Mouse (Mus musculus) C2C12 (cell line): ENCODE measurements at regions not wholly inside any gene's neighbourhood (a gene's known extent, or its start where the extent isn't known, plus 50 kb on each side); places are given as distances from the start of the nearest gene placed in this dataset.

ENCODE experiments used
- H3K27me3 ChIP-seq: one replicate; pipeline ENCODE4 v1.6.1; 2011; ENCODE audit not compliant: control insufficient read depth, insufficient read depth, insufficient read length
- H3K36me3 ChIP-seq: one replicate; pipeline ENCODE4 v1.6.1; 2011; ENCODE audit not compliant: control insufficient read depth, insufficient read depth
- H3K4me3 ChIP-seq: one replicate; pipeline ENCODE4 v1.5.1; 2011; ENCODE audit warnings: mild to moderate bottlenecking, control low read depth; ENCODE audit not compliant: poor library complexity, insufficient read depth, severe bottlenecking
- H3K79me2 ChIP-seq: one replicate; pipeline ENCODE4 v1.6.1; 2011; ENCODE audit not compliant: control insufficient read depth, insufficient read depth
- H3K79me3 ChIP-seq: one replicate; pipeline ENCODE4 v1.6.1; 2011; ENCODE audit warnings: low read depth, control low read depth
- H3ac ChIP-seq: one replicate; pipeline ENCODE3; 2011; ENCODE audit warnings: low read depth; ENCODE audit not compliant: control insufficient read depth, insufficient read length
- CEBPB ChIP-seq: IDR thresholded peaks from one replicate; pipeline ENCODE4 v1.6.1; 2011; ENCODE audit warnings: low read depth, mild to moderate bottlenecking, control low read depth, moderate library complexity
- CTCF ChIP-seq: IDR thresholded peaks from one replicate; pipeline ENCODE4 v1.5.1; 2011; ENCODE audit not compliant: control insufficient read depth, insufficient read depth, insufficient read length
- FOSL1 ChIP-seq: IDR thresholded peaks from one replicate; pipeline ENCODE4 v1.8.0; 2011; ENCODE audit warnings: mild to moderate bottlenecking, low read length; ENCODE audit not compliant: poor library complexity, insufficient read depth, severe bottlenecking
- MAX ChIP-seq: IDR thresholded peaks from one replicate; pipeline ENCODE4 v1.6.1; 2011; ENCODE audit warnings: mild to moderate bottlenecking, control low read depth
- MYOD1 ChIP-seq: IDR thresholded peaks from one replicate; pipeline ENCODE4 v1.6.1; 2011; ENCODE audit warnings: low read depth; ENCODE audit not compliant: control insufficient read depth, insufficient read length
- MYOG ChIP-seq: IDR thresholded peaks from one replicate; pipeline ENCODE4 v1.6.1; 2011; ENCODE audit not compliant: control insufficient read depth, insufficient read length; ENCODE audit errors: extremely low read depth
- USF1 ChIP-seq: IDR thresholded peaks from one replicate; pipeline ENCODE4 v1.6.1; 2011; ENCODE audit warnings: low read depth, mild to moderate bottlenecking, control low read depth, moderate library complexity

GRCm38 (mm10) chr10:96438398-96439103 is 178.3 kb upstream of the Btg1 start:
- no peaks in the 10 kb centered on the region for H3K27me3 ChIP-seq
- no peak overlapping the region for H3ac ChIP-seq
- TF ChIP-seq MAX = no peak
- TF ChIP-seq MYOG = no peak
- no peak for TF ChIP-seq MYOD1
- no peak for TF ChIP-seq CTCF
- TF ChIP-seq CEBPB = no peak
- TF ChIP-seq USF1 = no peak
- TF ChIP-seq FOSL1 = no peak
- no peaks in the 10 kb centered on the region for H3K36me3 ChIP-seq
- no peaks in the 10 kb centered on the region for H3K79me3 ChIP-seq
- no peak overlapping the region for H3K4me3 ChIP-seq
- no peaks in the 10 kb centered on the region for H3K79me2 ChIP-seq

GRCm38 (mm10) chr10:96442165-96442564 is 174.6 kb upstream of the Btg1 start:
- TF ChIP-seq CEBPB = no peak
- H3K79me2 ChIP-seq = no peaks in the 10 kb centered on the region
- no peak overlapping the region for H3ac ChIP-seq
- H3K4me3 ChIP-seq = no peak overlapping the region
- no peaks in the 10 kb centered on the region for H3K36me3 ChIP-seq
- no peaks in the 10 kb centered on the region for H3K27me3 ChIP-seq
- no peaks in the 10 kb centered on the region for H3K79me3 ChIP-seq

- H3K79me2 ChIP-seq = no peaks in the 10 kb centered on the region
- no peaks in the 10 kb centered on the region for H3K36me3 ChIP-seq
- no peaks in the 10 kb centered on the region for H3K79me3 ChIP-seq
- no peaks in the 10 kb centered on the region for H3K27me3 ChIP-seq
- H3K4me3 ChIP-seq = no peak overlapping the region
- H3ac ChIP-seq = no peak overlapping the region
- TF ChIP-seq MYOD1 = no peak
- no peak for TF ChIP-seq MAX
- TF ChIP-seq USF1 = no peak
- no peak for TF ChIP-seq CTCF
- TF ChIP-seq MYOG = no peak
- TF ChIP-seq FOSL1 = no peak
- no peak for TF ChIP-seq CEBPB
These were observed 166.5 kb upstream of the Btg1 start for GRCm38 (mm10) chr10:96450266-96450665.

GRCm38 (mm10) chr10:96454857-96455256 is 161.9 kb upstream of the Btg1 start:
- Histone ChIP-seq H3ac (no peak overlapping the region), H3K4me3 (no peak overlapping the region), H3K79me2 (no peaks in the 10 kb centered on the region), H3K79me3 (no peaks in the 10 kb centered on the region), H3K36me3 (no peaks in the 10 kb centered on the region), H3K27me3 (no peaks in the 10 kb centered on the region)
- TF ChIP-seq MAX = no peak
- no peak for TF ChIP-seq MYOD1
- no peak for TF ChIP-seq CTCF
- no peak for TF ChIP-seq FOSL1
- no peak for TF ChIP-seq MYOG
- TF ChIP-seq CEBPB = no peak
- no peak for TF ChIP-seq USF1

- H3K27me3 ChIP-seq = no peaks in the 10 kb centered on the region
- TF ChIP-seq CTCF (no peak), MAX (no peak), CEBPB (no peak), MYOG (no peak)
- no peak overlapping the region for H3K4me3 ChIP-seq
- no peak overlapping the region for H3ac ChIP-seq
- no peaks in the 10 kb centered on the region for H3K36me3 ChIP-seq
- no peaks in the 10 kb centered on the region for H3K79me2 ChIP-seq
- no peaks in the 10 kb centered on the region for H3K79me3 ChIP-seq
These were observed 158.3 kb upstream of the Btg1 start for GRCm38 (mm10) chr10:96458551-96458950.

- Histone ChIP-seq H3K4me3 (no peak overlapping the region), H3ac (no peak overlapping the region), H3K79me2 (no peaks in the 10 kb centered on the region), H3K36me3 (no peaks in the 10 kb centered on the region), H3K27me3 (no peaks in the 10 kb centered on the region), H3K79me3 (no peaks in the 10 kb centered on the region)
- no peak for TF ChIP-seq FOSL1
- TF ChIP-seq CEBPB = no peak
- TF ChIP-seq USF1 = no peak
- TF ChIP-seq MYOD1 = no peak
- no peak for TF ChIP-seq MAX
- TF ChIP-seq MYOG = no peak
- TF ChIP-seq CTCF = no peak
These were observed 157.6 kb upstream of the Btg1 start for GRCm38 (mm10) chr10:96459186-96459585.
